In genomic region chr19:10190796-10191195, GRCm38 (mm10) we compare ENCODE assay signal across 9 mouse cellular contexts. TPM values are rescaled to one million over a fixed set of nuclear protein-coding genes. Genes with fewer than 3 reads are reported as not detected.
DNase-seq lines count a peak whose midpoint lies in the region; ATAC-seq lines count a peak whose summit lies in the region.
"Had no signal": no experiment of that assay in that cellular context is flagged by ENCODE, and none has a peak within 500 bp of the region (broad histone marks: within the 10 kb centered on the region; RNA-seq: fewer than 3 reads in every experiment).

No protein-coding gene starts in this region.

- H3K27ac ChIP-seq in kidney, embryonic 15.5 days: no peak overlapping the region
- H3K27ac ChIP-seq in intestine, embryonic 14.5 days (ENCODE audit: low read depth): no peak overlapping the region

- H3K27me3 ChIP-seq in kidney, embryonic 15.5 days: no peaks in the 10 kb centered on the region
- H3K27me3 ChIP-seq in intestine, embryonic 14.5 days (replicated peaks; ENCODE audit: control insufficient read depth, insufficient read depth, low read length): no peaks in the 10 kb centered on the region

- WGBS in kidney, embryonic 15.5 days: 58% methylated on average over 2 of the region's 2 CpGs
- 48% methylated on average over 2 of the region's 2 CpGs for WGBS in intestine, embryonic 14.5 days

- no peaks in the 10 kb centered on the region for H3K9me3 ChIP-seq in kidney, embryonic 15.5 days (replicated peaks)
- no peaks in the 10 kb centered on the region for H3K9me3 ChIP-seq in intestine, embryonic 14.5 days (ENCODE audit: control insufficient read depth, low read length)

- peaks cover 99% of the 10 kb centered on the region for H3K36me3 ChIP-seq in kidney, embryonic 15.5 days
- H3K36me3 ChIP-seq in intestine, embryonic 14.5 days (ENCODE audit: control insufficient read depth, insufficient read depth, low read length): peaks cover 99% of the 10 kb centered on the region

- no peak overlapping the region for H3K9ac ChIP-seq in kidney, embryonic 15.5 days
- H3K9ac ChIP-seq in intestine, embryonic 14.5 days (ENCODE audit: low read length): no peak overlapping the region

- no peak for ATAC-seq in kidney, embryonic 15.5 days (replicated peaks; ENCODE audit: low FRiP score)
- ATAC-seq in erythroid progenitor cell, adult 5-6 weeks (replicated peaks; ENCODE audit: low FRiP score, poor library complexity, severe bottlenecking): peak; percentile 71
- ATAC-seq in intestine, embryonic 14.5 days (replicated peaks; ENCODE audit: low FRiP score, low TSS enrichment, low read depth): no peak

- no peak overlapping the region for H3K4me3 ChIP-seq in kidney, embryonic 15.5 days (replicated peaks)
- no peak overlapping the region for H3K4me3 ChIP-seq in intestine, embryonic 14.5 days (ENCODE audit: low read depth, low read length)
- H3K4me3 ChIP-seq: erythroblast, embryonic 14.5 days had no signal

- peaks cover 6% of the 10 kb centered on the region; the same call in 1 of the 2 replicates for H3K4me1 ChIP-seq in kidney, embryonic 15.5 days
- H3K4me1 ChIP-seq in intestine, embryonic 14.5 days (replicated peaks; ENCODE audit: control insufficient read depth, insufficient read depth, low read length): no peaks in the 10 kb centered on the region; the same call in 1 of the 2 replicates

- H3K4me2 ChIP-seq in kidney, embryonic 15.5 days: no peak overlapping the region
- no peak overlapping the region for H3K4me2 ChIP-seq in intestine, embryonic 14.5 days (ENCODE audit: low read length)

- peak; percentile 82 for DNase-seq in kidney, adult 18-20 months
- DNase-seq in adrenal gland, postnatal 14 days: peak; percentile 83
- peak; percentile 85 for DNase-seq in intestine, embryonic 14.5 days (ENCODE audit: low spot score)
- DNase-seq in liver: peak; percentile 79
- peak; percentile 83 for DNase-seq in retina, embryonic 14.5 days (ENCODE audit: low spot score)
- peak; percentile 81 for DNase-seq in urinary bladder, postnatal 14 days (ENCODE audit: low spot score)

RNA-seq across cellular contexts. Expression of gene Fads1, which starts 8.1 kb away (rescaled TPM):
- polyA plus RNA-seq in kidney, embryonic 15.5 days (2015; fragmentation: Nextera tagmentation; extraction: Ambion mirVana): 95.3 and 108 TPM in 2 replicates
- total RNA-seq in adrenal gland, postnatal 14 days (2021): 324 and 362 TPM in 2 replicates
- total RNA-seq in erythroid progenitor cell, adult 5-6 weeks (2015; ENCODE audit: low replicate concordance): 68.1 and 70.8 TPM in 2 replicates
- total RNA-seq in erythroid progenitor cell, adult 5-6 weeks (2017; ENCODE audit: low replicate concordance): 47.4 and 51.1 TPM in 2 replicates
- 134 and 142 TPM in 2 replicates for polyA plus RNA-seq in intestine, embryonic 14.5 days (2014; fragmentation: Nextera tagmentation; extraction: Ambion mirVana)

RNA-seq across cellular contexts. Expression of gene Tmem258, which starts 13.0 kb away (rescaled TPM):
- 477 and 511 TPM in 2 replicates for polyA plus RNA-seq in kidney, embryonic 15.5 days (2015; fragmentation: Nextera tagmentation; extraction: Ambion mirVana)
- total RNA-seq in adrenal gland, postnatal 14 days (2021): 161 and 170 TPM in 2 replicates
- 117 and 140 TPM in 2 replicates for total RNA-seq in erythroid progenitor cell, adult 5-6 weeks (2015; ENCODE audit: low replicate concordance)
- 52.0 and 82.2 TPM in 2 replicates for total RNA-seq in erythroid progenitor cell, adult 5-6 weeks (2017; ENCODE audit: low replicate concordance)
- polyA plus RNA-seq in intestine, embryonic 14.5 days (2014; fragmentation: Nextera tagmentation; extraction: Ambion mirVana): 462 and 499 TPM in 2 replicates

RNA-seq across cellular contexts. Expression of gene Fen1, which starts 13.2 kb away (rescaled TPM):
- 109 and 111 TPM in 2 replicates for polyA plus RNA-seq in kidney, embryonic 15.5 days (2015; fragmentation: Nextera tagmentation; extraction: Ambion mirVana)
- total RNA-seq in adrenal gland, postnatal 14 days (2021): 20.6 and 21.7 TPM in 2 replicates
- 84.0 and 108 TPM in 2 replicates for total RNA-seq in erythroid progenitor cell, adult 5-6 weeks (2015; ENCODE audit: low replicate concordance)
- total RNA-seq in erythroid progenitor cell, adult 5-6 weeks (2017; ENCODE audit: low replicate concordance): 100 and 189 TPM in 2 replicates
- polyA plus RNA-seq in intestine, embryonic 14.5 days (2014; fragmentation: Nextera tagmentation; extraction: Ambion mirVana): 93.8 and 95.6 TPM in 2 replicates

RNA-seq across cellular contexts. Expression of gene Myrf, which starts 49.8 kb away (rescaled TPM):
- 3.3 and 4.2 TPM in 2 replicates for polyA plus RNA-seq in kidney, embryonic 15.5 days (2015; fragmentation: Nextera tagmentation; extraction: Ambion mirVana)
- 2.6 and 4.7 TPM in 2 replicates for total RNA-seq in adrenal gland, postnatal 14 days (2021)
- not detected in 2 replicates for total RNA-seq in erythroid progenitor cell, adult 5-6 weeks (2015; ENCODE audit: low replicate concordance)
- total RNA-seq in erythroid progenitor cell, adult 5-6 weeks (2017; ENCODE audit: low replicate concordance): not detected in 2 replicates
- 26.0 and 26.3 TPM in 2 replicates for polyA plus RNA-seq in intestine, embryonic 14.5 days (2014; fragmentation: Nextera tagmentation; extraction: Ambion mirVana)
